Mouse (Mus musculus) adrenal gland, adult (tissue): Measurements from ENCODE around the gene Spi1.

Experiments
- DNase-seq, 2 experiments: peaks; one replicate each; pipeline ENCODE4 v3.0.0; 2022 to 2023; ENCODE audit warnings: low spot score in 1 of 2; ENCODE audit not compliant: inconsistent age in 2 of 2

Gene Spi1

DNA sequence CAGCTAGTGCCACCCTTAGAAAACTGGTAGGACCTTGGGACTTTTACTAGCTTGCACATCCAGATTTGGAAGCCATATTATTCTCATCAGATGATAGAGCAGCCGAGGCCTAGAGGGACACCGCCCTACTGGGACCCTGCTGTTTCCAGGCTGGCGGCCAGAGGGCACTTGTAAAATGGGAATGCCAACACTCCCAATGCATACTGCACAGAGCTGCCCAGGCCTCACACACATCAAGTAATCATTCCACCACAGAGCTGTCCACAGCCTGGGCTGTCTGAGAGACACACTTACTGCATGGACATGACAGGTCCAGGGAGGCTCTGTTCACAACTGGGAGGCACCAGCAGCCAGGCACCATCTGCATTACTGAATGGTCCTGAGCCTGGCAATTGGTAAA lies 15.7 kb upstream of the Spi1 start:
- DNase-seq = peak in 1 of 2 experiments; percentile 18

DNA sequence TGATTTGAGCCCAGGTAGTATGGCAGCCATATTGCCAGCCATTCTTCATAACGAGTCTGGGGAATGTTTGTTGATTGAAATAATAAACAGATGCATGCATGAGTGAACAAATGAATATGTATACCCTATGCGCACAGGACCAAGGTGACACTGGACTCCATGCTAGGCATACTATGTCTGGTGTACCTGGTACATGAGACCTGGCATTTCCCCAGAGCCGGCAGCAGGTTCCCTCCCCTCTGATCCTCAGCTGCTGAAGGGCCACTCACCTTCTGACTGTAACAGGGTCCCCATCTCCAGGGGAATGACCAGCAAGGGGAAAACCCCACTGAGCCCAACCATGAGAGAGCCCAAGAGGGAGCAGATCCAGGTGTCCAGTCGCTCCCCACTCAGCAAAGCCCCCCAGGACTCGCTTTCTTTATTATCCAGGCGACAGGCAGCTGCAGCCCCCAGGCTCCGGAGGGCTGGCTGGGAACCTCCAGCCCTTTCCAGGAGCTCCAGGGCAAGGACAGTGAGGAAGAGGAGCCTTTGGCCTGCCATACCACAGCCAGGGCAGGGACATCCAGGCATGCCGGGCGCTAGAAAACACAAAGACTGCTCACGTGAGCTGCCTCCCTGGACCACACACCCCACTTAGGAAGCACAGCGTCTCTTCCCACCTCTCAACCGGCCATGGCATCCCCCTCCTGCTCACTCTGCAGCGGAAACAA lies 13.9 kb upstream of the Spi1 start:
- peak in 1 of 2 experiments; percentile 55 for DNase-seq

DNA sequence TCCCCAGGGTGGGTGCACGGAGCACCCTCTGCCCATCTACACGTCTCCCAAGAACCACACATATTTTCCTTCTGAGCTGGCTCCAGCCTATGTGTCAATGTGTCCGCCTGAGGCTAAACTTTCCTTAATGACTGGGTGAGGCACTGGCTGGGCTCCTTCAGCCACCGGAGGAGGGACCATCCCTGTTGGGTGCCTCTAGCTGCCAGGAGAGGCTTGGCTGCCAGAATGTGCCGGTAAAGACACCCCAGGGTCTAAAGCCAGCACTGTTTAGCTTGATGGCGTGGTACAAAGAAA lies 13.4 kb upstream of the Spi1 start:
- no peak for DNase-seq

DNA sequence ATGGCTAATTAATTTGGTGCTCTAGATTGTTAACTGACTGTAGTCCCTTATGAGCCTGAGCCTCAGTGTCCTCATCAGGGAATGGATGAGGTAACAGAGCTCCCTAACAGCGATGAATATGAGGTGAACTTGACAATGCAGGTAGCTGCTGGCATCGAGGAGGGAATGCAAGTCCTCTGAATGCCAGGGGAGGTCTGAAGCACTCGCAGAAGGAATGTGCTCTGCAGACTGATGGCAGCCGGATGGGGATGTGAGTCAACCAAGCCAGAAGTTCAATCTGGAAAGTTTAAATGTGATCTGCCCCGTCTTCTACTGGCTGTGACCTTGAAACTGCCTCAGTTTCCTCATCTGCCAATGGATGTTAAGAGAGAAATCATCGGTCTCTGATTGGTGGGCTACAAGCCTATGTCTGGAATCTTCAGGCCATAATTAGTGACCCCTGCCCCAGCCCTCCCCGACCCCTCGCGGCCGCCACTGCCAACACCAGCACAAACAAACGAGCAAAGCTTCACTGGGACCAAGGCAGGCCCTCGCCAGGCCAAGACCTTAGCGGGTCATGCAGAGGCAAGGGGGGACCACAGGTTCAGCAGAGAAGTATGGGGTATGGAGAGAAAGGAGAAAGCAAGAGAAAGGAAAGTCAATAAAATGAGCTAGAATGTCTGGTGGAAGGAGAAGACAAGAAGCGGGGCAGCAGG lies 12.7 kb upstream of the Spi1 start:
- peak; percentile 51 to 72 for DNase-seq

DNA sequence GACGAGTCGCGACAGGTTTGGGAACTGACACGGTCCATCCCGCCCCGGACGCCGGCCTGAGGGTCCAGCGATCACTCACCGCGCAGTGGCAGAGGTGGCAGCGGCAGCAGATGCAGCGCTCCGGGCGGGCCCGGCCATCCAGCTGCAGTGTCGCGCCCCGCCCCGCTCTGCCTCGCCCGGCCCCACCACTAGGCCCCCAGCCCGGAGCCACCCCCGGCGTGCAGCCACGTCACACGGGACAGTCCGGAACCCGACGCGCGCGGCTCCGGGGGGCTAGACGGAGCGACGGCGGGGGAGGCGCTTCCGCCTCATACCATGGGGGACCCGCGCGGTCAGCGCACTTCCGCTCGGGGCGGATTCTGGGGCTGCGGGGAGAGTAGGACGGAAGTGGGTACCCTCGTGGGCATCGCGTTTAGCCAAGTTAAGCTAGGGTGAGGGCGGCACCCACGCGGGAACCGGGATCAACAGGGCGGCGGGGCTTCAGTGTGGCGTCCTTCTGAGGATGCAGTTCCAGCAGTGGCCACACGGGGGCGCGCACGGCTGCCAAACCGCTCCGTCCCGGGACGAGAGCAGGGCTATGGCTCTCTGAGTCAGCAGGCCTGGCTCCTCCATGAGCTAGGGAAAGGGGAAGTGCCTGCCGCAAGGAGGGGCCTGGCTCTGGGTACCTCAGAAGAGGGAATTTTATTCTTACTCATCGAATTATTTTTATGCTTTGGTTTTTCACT lies 12.0 kb upstream of the Spi1 start, which contains the start of gene Slc39a13:
Gene Slc39a13 (minus strand): TSS at position 342 of the 725 bp plus-strand sequence.
- peak; percentile 98 to 100 for DNase-seq

DNA sequence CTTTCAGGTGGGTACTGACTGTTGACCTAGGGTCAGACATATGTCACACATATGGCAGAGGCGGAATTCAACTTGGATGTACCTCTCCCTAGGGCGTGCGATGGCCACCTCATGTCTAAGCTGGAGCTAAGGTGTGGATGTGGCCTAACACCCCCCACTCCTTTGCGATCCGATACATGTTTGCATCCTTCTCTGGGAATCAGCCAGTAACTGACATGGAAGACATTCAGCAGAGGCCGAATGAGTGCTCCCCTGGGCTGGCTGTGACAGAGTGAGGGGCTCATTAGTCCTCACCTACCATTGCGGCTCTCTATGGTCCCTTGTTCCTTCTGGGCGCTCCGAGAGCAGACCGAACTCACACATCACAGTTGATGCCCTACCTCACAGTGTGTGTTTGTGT lies 11.1 kb upstream of the Spi1 start:
- peak in 1 of 2 experiments; percentile 64 for DNase-seq

DNA sequence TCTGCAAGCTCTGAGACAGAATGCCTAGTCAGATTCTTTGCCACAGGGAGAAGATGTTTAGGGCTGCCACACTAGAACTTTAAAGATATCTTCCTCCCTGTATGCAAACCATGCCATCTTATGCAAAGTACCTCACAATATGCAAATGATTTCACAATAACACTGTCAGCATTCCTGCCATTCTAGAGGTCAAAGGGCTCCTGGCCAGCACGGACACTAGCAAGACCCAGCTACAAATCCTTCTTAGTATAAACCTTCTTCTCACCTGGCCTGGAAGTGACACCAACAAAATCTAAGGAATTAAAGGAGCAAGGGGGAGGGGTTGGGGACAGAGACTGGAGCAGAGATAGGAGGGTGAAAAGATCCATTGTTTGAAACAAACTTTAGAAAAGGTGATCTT lies 10.1 kb upstream of the Spi1 start:
- peak in 1 of 2 experiments; percentile 21 for DNase-seq

DNA sequence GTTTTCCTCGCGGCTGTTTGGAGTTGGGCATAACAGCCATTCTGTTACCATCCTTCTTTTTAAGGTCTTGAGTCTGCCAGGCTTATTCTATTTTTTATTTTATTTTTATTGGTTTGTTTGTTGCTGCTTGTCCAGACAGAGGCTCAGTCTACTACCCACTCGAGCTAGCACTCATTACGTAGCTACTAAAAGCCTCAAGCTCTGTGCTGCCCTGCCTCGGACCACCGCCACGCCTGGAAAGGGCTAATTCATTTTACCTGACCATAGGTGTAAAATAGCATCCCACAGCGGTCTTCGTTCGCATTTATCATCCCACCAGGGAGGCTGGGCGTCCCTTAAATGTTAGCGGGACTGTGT lies 4.3 kb upstream of the Spi1 start:
- DNase-seq = no peak

DNA sequence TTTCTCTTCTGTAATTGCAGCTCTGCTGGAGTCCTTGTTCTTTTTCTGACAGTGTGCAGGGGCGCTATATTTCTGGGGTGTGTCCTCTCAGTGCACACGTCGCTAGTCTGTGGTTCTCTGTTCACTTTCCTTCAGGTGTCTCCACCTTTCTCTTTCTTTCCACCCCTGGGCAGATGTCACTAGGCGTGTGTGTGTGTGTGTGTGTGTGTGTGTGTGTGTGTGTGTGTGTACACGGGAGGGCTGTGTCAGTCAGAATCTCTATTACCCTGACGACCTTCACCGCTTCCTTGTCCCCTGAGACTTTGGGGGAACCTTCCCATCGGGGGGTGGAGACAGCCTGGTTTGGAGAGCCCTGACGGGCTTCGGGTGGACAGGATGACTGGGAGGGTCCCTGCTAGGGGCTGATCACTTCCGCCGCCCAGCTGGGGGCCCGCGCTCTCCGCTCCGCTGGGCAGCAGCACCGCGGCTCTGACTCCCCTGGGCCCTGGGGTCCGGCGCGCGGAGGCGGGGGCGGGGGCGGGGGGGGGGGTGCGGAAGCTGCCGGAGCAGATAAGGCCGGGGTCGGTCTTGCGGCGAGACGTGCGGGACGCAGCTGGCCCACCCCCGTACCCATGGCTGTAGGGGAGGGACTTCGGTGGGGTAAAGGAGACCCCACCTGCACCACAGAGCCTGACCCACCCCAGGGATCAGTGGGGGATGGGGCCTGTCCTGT lies 3.7 kb upstream of the Spi1 start:
- peak in 1 of 2 experiments; percentile 48 for DNase-seq

DNA sequence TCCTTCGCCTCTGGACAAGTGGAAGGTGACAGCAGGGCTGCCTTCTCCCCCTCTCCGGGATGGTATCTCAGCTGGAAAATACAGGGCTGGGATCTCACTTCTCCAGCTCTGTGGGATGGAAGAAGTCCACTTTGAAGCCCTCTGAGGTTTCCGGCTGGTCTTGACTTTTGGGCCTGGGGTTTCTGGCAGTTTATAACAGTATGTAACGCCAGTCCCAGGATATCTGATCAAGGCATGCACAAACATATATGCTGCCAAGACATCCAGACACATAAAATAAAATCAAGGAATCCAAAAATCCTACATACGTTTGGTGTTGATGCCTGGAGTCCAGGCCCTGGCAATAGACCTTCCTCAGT lies 3.2 kb upstream of the Spi1 start:
- DNase-seq = no peak

DNA sequence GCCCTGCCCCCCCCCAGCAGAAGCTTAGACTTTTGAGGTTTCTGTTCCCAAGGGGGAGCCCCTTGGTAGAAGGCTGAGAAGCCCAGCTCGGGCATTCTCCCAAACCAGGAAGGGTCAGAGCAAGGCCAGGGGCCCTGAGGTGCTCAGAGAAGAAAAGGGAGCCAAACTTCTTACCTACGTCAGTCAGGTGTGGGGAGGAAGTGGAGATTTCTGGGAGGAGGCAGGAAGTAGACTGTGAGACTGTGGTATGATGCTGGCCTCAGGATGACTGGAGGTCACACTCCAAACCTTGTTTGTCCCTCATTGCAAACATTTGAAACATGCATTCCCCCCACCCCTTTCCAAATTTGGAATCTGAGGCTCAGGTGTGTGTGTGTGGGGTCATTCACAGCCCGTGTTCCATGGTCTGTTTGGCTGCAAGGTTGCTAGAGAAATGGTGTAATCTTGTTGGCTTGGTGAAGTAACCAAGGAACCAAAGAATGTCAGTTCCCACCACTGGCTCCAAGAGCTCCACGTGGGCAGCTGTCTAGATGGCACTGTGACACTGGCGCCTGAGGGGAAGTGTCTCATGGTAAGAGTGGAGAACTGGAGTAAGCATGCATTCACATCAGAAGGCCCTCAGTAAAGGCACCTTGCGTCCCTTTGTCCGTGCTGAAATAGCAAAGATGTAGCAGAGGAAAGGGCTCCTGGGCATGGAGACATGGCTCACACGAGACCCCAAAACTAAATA lies 1.2 kb upstream of the Spi1 start:
- peak in 1 of 2 experiments; percentile 35 for DNase-seq

DNA sequence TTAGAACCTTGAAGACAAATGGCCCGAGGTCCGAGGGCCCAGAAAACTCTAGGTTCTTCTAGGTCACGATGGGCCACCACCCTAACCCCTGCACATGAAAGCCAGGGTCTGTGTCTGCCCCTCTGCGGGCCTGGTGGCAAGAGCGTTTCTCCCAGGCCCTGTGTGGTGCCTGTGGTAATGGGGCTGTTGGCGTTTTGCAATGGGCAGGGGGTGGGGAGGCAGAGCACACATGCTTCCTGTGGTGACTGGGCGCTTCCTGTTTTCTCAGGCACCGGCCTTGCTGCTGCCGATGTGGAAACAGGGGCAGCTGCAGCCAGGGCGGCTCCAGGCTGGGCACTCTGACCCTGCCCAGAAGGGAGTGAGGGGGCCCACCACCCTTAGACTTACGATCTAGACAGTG lies 654 bp downstream of the Spi1 start:
- DNase-seq = peak; percentile 51 to 74

DNA sequence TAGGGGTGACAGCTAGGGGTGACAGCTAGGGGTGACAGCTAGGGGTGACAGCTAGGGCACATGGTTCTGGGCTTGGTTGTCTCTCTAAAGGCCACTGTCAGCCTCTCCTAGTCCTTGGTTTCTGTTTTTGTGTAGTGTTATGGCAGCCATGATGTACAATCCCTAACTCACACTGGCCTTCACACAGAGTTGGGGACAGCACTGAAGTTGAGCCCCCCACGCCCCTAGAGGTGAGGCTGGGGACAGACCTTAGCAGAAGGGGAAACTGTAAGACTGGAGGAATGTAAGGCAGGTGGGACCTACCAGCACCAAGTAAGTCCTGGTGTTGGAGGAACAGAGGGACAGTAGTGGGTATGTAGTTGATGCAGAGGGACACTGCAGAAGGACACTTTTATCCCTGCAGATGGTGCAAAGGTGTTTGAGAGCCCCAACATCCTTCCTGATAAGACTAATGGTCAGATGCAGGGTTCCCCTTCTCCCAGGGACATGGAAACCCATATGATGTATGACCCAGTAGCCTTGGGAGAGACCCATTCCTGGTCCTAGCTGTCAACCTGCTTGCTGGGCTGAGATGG lies 1.3 kb downstream of the Spi1 start:
- DNase-seq = peak in 1 of 2 experiments; percentile 28

DNA sequence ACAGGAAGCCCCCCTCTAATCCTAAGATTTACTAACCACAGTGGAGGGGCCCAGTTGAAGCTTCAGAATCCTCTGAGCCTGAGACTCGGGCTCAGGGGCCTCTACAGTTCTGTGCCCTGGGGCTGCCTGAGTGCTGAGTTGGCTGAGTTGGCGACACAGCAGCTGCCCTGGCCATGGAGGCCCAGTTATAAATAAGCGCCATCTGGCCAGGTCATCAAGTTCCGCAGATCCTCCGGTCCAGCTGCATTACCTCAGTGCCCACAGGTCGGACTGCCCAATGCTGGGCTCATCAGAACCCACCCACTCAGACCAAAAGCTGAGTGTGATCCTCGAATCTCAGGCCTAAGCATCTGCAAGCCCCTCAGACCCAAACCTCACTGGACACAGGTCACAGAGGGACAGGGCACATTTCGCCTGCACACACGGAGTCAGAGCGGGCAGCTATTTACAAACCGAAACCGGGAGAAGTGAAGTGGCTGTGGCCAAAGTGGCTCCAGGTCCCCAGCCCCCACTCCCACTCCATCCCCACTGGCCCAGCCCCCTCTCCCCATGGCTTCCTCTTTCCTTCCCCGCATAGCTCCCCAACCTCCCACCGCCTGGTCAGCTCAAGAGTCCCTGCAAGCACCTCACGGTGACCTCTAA lies 2.1 kb downstream of the Spi1 start:
- peak in 1 of 2 experiments; percentile 52 for DNase-seq

DNA sequence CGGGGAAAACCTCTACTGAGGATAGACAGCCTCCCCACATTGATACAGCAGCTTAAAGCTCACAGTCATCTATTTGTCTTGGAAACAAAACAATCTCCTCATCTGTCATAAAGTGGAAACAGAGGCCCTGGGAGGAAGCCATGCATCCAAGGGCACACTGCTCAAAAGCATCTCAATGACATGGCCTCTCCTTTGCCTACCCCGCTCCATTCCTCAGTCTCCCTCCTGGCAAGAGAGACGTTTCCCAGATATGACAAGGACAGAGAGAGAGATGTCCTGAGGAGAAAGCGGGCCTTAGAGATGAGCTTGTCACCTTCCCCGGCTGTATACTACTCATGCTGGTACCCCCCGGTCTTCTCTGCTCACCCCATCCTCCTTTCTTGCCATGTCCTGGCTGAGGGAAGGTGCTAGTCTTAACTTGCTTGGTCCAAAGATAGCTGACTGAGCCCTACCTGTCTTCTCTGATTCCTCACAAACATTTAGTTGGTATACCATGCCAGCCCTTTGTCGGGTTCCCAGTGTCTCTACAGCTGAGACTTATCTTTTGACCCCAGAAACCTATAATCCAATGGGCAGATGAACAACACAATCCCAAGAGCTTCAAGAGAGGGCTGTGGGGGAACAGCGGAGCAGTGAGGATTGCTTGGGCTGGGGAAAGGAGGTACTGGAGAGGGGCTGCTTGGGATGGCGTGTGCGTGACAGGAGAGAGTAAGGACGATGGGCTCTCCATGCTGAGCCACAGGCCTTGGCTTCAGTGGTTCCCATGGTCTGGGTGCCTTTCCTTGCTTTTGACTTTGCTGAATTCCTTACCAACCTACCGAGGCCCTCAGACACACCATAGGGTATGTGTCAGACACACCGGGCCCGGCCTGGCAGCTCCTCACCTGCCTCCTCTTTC lies 3.6 kb downstream of the Spi1 start:
- DNase-seq = no peak

DNA sequence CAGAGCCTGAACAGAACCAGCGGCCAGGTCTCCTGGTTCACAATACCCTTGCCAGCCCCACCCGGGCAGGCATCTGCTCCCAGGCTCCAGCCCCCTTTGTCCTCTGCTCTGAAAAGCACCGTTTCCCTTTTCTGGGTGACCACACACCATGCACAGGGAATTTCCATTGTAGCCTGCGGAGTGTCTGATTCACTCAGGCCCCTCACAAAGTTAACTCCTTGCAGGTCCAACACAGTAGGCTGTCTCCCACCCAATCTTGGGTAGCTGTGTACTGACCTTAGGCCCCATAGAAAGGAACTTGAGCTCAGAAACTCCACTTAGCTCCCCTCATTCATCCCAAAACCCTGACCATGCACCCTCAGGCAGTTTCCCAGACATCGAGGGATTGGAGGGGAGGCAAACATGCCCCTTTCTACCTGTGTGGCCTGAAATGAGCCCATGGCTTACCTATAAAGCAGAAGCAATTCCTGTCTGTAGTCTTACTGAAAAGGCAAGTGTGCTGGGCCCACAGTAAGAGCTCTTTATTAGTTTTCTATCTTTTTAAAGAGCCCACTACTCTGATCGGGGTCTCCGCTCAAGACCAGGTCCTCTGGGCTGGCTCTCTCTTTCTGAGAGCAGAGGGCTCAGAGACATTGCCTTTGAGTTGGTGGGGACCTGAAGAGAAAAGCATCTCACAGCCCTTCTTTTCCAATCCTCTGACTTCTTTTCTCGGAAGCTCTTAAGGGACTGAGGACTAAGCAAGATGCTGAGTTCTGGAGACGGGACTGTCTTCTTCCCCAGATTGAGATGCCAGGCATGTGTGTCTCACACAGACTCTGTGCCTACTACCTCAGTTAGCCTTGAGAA lies 4.4 kb downstream of the Spi1 start:
- DNase-seq = peak in 1 of 2 experiments; percentile 46

DNA sequence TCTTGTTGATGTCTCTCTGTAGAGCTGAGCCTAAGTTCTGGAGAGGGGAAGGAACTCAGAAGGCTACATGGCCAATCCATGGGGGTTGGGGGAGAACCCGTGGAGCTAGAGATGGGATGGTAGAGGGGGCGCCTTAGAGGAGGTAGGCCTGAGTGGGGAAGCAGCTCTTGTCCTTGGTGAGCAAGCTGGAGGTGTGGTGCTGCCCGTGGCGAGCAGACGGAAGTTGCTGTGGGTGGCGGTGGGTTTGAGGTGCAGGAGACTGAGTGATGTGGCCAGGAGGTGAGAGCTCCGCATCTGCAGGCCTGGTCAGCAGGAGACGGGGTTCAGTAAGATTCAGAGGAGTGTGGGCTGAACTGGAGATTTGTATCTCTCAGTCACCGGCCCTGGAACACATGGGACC lies 5.3 kb downstream of the Spi1 start:
- DNase-seq = peak in 1 of 2 experiments; percentile 18

DNA sequence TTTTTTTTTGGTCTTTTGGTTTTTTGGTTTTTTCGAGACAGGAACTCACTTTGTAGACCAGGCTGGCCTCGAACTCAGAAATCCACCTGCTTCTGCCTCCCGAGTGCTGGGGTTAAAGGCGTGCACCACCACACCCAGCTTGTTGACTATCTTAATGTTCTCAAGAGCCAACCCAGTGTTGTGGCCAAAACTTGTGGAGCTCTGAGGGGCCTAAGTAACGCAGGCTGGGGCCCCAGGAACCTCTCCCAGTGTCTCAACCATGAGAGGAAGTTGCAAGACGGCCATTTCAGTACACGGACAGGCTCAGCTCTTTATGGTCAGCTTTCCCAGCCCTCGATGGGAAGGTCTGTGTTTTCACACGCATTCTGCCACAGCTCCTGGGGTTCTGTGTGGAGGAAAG lies 6.8 kb downstream of the Spi1 start:
- no peak for DNase-seq
